Mouse (Mus musculus) stomach, postnatal 0 days (tissue): ENCODE data around the gene Ces1f. TPM values are rescaled to one million over a fixed set of nuclear protein-coding genes. Genes with fewer than 3 reads are reported as not detected.

Source experiments
- ATAC-seq: fragments of 200-750 bp; cut with Nextera tagmentation; 2 replicates; pipeline ENCODE4 v1.8.0; 2017; ENCODE audit not compliant: low FRiP score, low TSS enrichment
- DNase-seq: peaks from one replicate; pipeline ENCODE4 v3.0.0-alpha.2; 2016; ENCODE audit warnings: low spot score
- H3K27ac ChIP-seq: fragments of 300-500 bp; sonication (generic); replicated peaks from 2 replicates; pipeline ENCODE4 v1.5.1; 2014; ENCODE audit warnings: mild to moderate bottlenecking, control low read depth
- H3K27me3 ChIP-seq: fragments of 300-500 bp; sonication (generic); 2 replicates; pipeline ENCODE4 v1.6.1; 2014; ENCODE audit warnings: low read length; ENCODE audit not compliant: control insufficient read depth, insufficient read depth
- H3K36me3 ChIP-seq: fragments of 300-500 bp; sonication (generic); 2 replicates; pipeline ENCODE4 v1.6.1; 2014; ENCODE audit warnings: low read length, mixed read lengths; ENCODE audit not compliant: control insufficient read depth, insufficient read depth
- H3K4me1 ChIP-seq: fragments of 300-500 bp; sonication (generic); replicated peaks from 2 replicates; pipeline ENCODE4 v1.6.1; 2014; ENCODE audit warnings: antibody characterized with exemption; ENCODE audit not compliant: control insufficient read depth, insufficient read depth
- H3K4me2 ChIP-seq: fragments of 300-500 bp; sonication (generic); replicated peaks from 2 replicates; pipeline ENCODE4 v1.6.1; 2014; ENCODE audit warnings: low read depth, mild to moderate bottlenecking, control low read depth, moderate library complexity
- H3K4me3 ChIP-seq: fragments of 300-500 bp; sonication (generic); 2 replicates; pipeline ENCODE4 v1.5.1; 2014; ENCODE audit warnings: low read depth, low read length, control low read depth
- H3K9ac ChIP-seq: fragments of 300-500 bp; sonication (generic); 2 replicates; pipeline ENCODE4 v1.6.1; 2014; ENCODE audit warnings: mild to moderate bottlenecking, low read length, control low read depth, mixed read lengths
- H3K9me3 ChIP-seq: fragments of 300-500 bp; sonication (generic); 2 replicates; pipeline ENCODE4 v1.6.1; 2016; ENCODE audit warnings: low read length; ENCODE audit not compliant: control insufficient read depth
- CTCF ChIP-seq: IDR thresholded peaks from 2 replicates; pipeline ENCODE4 v1.5.1; 2016; ENCODE audit warnings: antibody characterized with exemption, low read depth, mild to moderate bottlenecking, moderate library complexity
- EP300 ChIP-seq: optimal IDR thresholded peaks from 2 replicates; pipeline ENCODE3; 2016; ENCODE audit warnings: antibody characterized with exemption
- WGBS: fragments of 180-500 bp; shearing (Covaris S2); extraction: QIAGEN DNeasy Blood & Tissue Kit; methylation state at CpG from one replicate; pipeline ENCODE4 v1.1.7; 2014; 5-methylcytosine and 5-hydroxymethylcytosine counted together
- polyA plus RNA-seq: library from polyadenylated mRNA; unstranded; fragments of >200 nt; fragmentation: Nextera tagmentation; extraction: Ambion mirVana; gene quantifications from 2 replicates; pipeline ENCODE4 v1.2.1, GENCODE M21; 2015

Gene Ces1f
- polyA plus RNA-seq: 0.16 and 0.29 TPM in 2 replicates

DNA sequence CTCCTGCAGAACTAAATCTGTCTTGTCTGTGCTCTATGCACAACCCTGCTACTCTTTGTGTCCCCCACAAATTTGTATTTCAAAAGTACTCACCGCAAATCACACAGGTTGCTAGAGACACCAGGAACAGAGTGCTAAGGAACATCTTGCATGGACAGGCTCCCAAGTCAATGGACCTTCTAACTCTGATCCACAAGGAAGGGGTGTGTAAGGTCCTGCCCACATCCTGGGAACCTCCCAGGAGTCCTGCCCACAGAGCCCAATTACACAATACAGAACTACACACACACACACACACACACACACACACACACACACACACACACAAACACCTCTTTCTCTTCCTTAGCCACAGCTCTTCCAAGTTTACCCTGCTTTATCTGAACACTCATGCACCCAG lies at the start of gene Ces1f:
Gene Ces1f, minus strand, starts transcription at position 192 of the 400 bp plus-strand sequence.
- ATAC-seq (peak; percentile 45; the same call in 1 of the 2 replicates), DNase-seq (no peak)
- H3K36me3 ChIP-seq: no peaks in the 10 kb centered on the region
- H3K9ac ChIP-seq: no peak within 1 kb of the TSS
- H3K4me3 ChIP-seq: no peak within 1 kb of the TSS
- 96% methylated on average over 1 of the region's 1 CpGs for WGBS
- H3K27me3 ChIP-seq: no peaks in the 10 kb centered on the region
- no peak for TF ChIP-seq EP300
- TF ChIP-seq CTCF: no peak
- no peak within 1 kb of the TSS for H3K27ac ChIP-seq
- H3K9me3 ChIP-seq: no peaks in the 10 kb centered on the region
- H3K4me1 ChIP-seq: no peaks in the 10 kb centered on the region
- no peak within 1 kb of the TSS for H3K4me2 ChIP-seq

DNA sequence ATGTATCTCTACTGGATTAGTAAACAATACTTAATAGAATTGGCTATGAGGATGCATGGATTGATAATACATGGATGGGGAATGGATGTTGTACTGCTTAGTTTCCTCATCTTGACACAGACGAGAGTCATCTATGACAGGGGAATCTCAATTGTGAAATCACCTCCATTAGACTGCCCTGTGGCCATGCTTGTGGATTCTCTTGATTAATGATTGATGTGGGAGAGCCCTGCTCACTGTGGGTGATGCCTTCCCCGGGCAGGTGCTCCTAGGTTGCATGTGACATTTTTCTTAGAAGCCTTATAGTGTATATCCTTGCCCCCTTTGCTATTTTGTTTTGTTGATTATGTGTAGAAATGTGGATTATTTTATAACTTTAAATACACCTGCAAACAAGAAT lies 45.6 kb upstream of the Ces1f start:
- Histone ChIP-seq H3K4me2 (no peak overlapping the region), H3K27ac (no peak overlapping the region), H3K4me3 (no peak overlapping the region), H3K9me3 (no peaks in the 10 kb centered on the region), H3K9ac (no peak overlapping the region), H3K27me3 (no peaks in the 10 kb centered on the region), H3K36me3 (no peaks in the 10 kb centered on the region), H3K4me1 (no peaks in the 10 kb centered on the region)
- ATAC-seq (no peak), DNase-seq (no peak)
- TF ChIP-seq CTCF: no peak
- TF ChIP-seq EP300: no peak
- 62% methylated on average over 2 of the region's 2 CpGs for WGBS

- ATAC-seq: no peak
- Histone ChIP-seq H3K4me1 (no peaks in the 10 kb centered on the region), H3K27me3 (no peaks in the 10 kb centered on the region), H3K9ac (no peak overlapping the region), H3K4me2 (no peak overlapping the region), H3K9me3 (no peaks in the 10 kb centered on the region), H3K36me3 (no peaks in the 10 kb centered on the region), H3K27ac (no peak overlapping the region), H3K4me3 (no peak overlapping the region)
- 75% methylated on average over 2 of the region's 2 CpGs for WGBS
- TF ChIP-seq EP300 (no peak), CTCF (no peak)
- DNase-seq: no peak
These were observed 37.5 kb upstream of the Ces1f start for GRCm38 (mm10) chr8:93317031-93317430.

DNA sequence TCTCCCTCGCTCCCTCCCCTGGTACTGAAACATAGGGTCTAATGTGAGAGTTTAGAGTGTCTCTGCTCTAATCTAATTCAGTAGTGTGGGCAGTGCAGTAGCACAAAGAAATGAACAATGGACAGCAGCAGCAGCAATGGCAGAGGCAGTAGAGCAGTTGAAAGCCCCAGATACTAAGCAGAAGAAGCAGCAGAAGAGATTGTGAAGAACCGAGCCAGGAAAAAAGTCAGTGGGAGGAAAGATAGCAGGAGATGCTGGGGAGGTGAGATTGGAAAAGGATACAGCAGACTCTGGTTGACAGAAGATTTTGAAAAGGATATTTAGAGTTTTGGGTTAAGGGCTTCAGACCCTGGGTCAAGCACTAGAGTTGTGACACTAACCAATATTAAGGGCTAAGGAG lies 36.0 kb upstream of the Ces1f start:
- Histone ChIP-seq H3K4me2 (no peak overlapping the region), H3K4me3 (no peak overlapping the region), H3K4me1 (no peaks in the 10 kb centered on the region), H3K27ac (no peak overlapping the region), H3K9ac (no peak overlapping the region), H3K9me3 (no peaks in the 10 kb centered on the region), H3K27me3 (no peaks in the 10 kb centered on the region), H3K36me3 (no peaks in the 10 kb centered on the region)
- DNase-seq: no peak
- no peak for ATAC-seq
- 65% methylated on average over 2 of the region's 2 CpGs for WGBS
- TF ChIP-seq EP300 (no peak), CTCF (no peak)

DNA sequence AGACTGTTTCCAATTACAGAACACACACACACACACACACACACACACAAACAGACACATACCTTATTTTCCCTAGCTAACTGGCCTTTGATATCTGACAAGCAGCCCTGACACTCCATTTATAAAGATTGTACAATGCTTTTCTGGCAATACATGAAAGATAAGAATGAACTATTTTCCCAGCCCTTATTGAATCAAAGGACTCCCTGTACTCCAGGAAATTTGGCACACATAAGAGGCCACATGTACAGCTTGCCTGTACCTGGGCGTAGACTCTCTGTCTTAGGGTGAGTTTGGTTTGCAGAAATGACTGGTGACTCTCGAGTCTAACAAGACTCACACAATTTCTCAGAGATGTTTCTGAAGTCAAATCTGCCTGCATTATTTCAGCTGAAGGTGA lies 4.3 kb upstream of the Ces1f start:
- H3K9ac ChIP-seq: no peak overlapping the region
- ATAC-seq: peak; percentile 71; the same call in 1 of the 2 replicates
- H3K4me1 ChIP-seq: no peaks in the 10 kb centered on the region
- TF ChIP-seq EP300 (no peak), CTCF (no peak)
- no peaks in the 10 kb centered on the region for H3K9me3 ChIP-seq
- H3K27me3 ChIP-seq: no peaks in the 10 kb centered on the region
- no peak for DNase-seq
- H3K4me3 ChIP-seq: no peak overlapping the region
- no peak overlapping the region for H3K27ac ChIP-seq
- no peaks in the 10 kb centered on the region for H3K36me3 ChIP-seq
- H3K4me2 ChIP-seq: no peak overlapping the region
- 41% methylated on average over 2 of the region's 2 CpGs for WGBS

GRCm38 (mm10) chr8:93282349-93282748 lies 2.8 kb upstream of the Ces1f start:
- ATAC-seq: no peak
- DNase-seq: no peak
- no peak overlapping the region for H3K27ac ChIP-seq
- no peaks in the 10 kb centered on the region for H3K4me1 ChIP-seq
- no peaks in the 10 kb centered on the region for H3K9me3 ChIP-seq
- WGBS: 80% methylated on average over 3 of the region's 3 CpGs
- no peak overlapping the region for H3K4me2 ChIP-seq
- no peaks in the 10 kb centered on the region for H3K36me3 ChIP-seq
- H3K4me3 ChIP-seq: no peak overlapping the region
- H3K27me3 ChIP-seq: no peaks in the 10 kb centered on the region
- no peak for TF ChIP-seq EP300
- TF ChIP-seq CTCF: no peak
- no peak overlapping the region for H3K9ac ChIP-seq
